Mouse (Mus musculus) E14TG2a.4 (cell line): Measurements from ENCODE around the gene Hist2h3c2.
"Not testable (repeated sequence)": the region's sequence is repeated elsewhere in the genome, so short reads cannot be mapped to it uniquely, and the experiment has no call there.

Source experiments
- CTCF ChIP-seq: conservative IDR thresholded peaks from 2 replicates; pipeline ENCODE4 v1.5.1; 2014; ENCODE audit warnings: low read length
- NANOG ChIP-seq: IDR thresholded peaks from 2 replicates; pipeline ENCODE4 v1.6.1; 2014; ENCODE audit warnings: borderline replicate concordance, low read length, mixed read lengths
- POU5F1 ChIP-seq: IDR thresholded peaks from 2 replicates; pipeline ENCODE4 v1.6.1; 2014; ENCODE audit warnings: low read length, borderline replicate concordance

GRCm38 (mm10) chr3:96287334-96287733 lies 48.4 kb upstream of the Hist2h3c2 start:
- peak; percentile 85 for TF ChIP-seq CTCF
- TF ChIP-seq NANOG, POU5F1: not testable (repeated sequence)
